Mouse (Mus musculus): ENCODE results near the gene Sox15.

- no peak for TF ChIP-seq RCOR1 (conservative IDR thresholded peaks at IDR 0.05; ENCODE audit: low read depth, low read length)
- TF ChIP-seq MAX (IDR thresholded peaks at IDR 0.05; ENCODE audit: low read length), result no peak
- no peak for TF ChIP-seq ELF1 (IDR thresholded peaks at IDR 0.05; ENCODE audit: low read depth, low read length)
- no peak for TF ChIP-seq ZC3H11A (IDR thresholded peaks at IDR 0.05; ENCODE audit: low read depth, low read length)
- no peak for TF ChIP-seq POLR2A (IDR thresholded peaks at IDR 0.05; ENCODE audit: low read depth, low read length)
- no peak for TF ChIP-seq CTCF (conservative IDR thresholded peaks at IDR 0.05 in 1 of 2, IDR thresholded peaks at IDR 0.05 in 1 of 2; ENCODE audit: low read depth in 2 of 2, low read length in 2 of 2)
Measured at GRCm38 (mm10) chr11:69654760-69655159, 354 bp upstream of the Sox15 start.
